Mouse (Mus musculus) embryonic facial prominence, embryonic 10.5 days (tissue): Measurements from ENCODE around the gene Coa3. TPM values are rescaled to one million over a fixed set of nuclear protein-coding genes. Genes with fewer than 3 reads are reported as not detected.

Experiments
- DNase-seq: peaks from one replicate; pipeline ENCODE4 v3.0.0-alpha.2; 2017; ENCODE audit warnings: low spot score
- H3K27ac ChIP-seq: fragments of 300-500 bp; sonication (generic); replicated peaks from 2 replicates; pipeline ENCODE4 v1.5.1; 2016; ENCODE audit warnings: mild to moderate bottlenecking
- H3K27me3 ChIP-seq: fragments of 300-500 bp; sonication (generic); replicated peaks from 2 replicates; pipeline ENCODE4 v1.6.1; 2016; ENCODE audit warnings: low read depth, mild to moderate bottlenecking; ENCODE audit not compliant: poor library complexity, severe bottlenecking
- H3K36me3 ChIP-seq: fragments of 300-500 bp; sonication (generic); replicated peaks from 2 replicates; pipeline ENCODE4 v1.6.1; 2016; ENCODE audit warnings: mild to moderate bottlenecking, moderate library complexity
- H3K4me1 ChIP-seq: fragments of 300-500 bp; sonication (generic); 2 replicates; pipeline ENCODE4 v1.6.1; 2016
- H3K4me3 ChIP-seq: fragments of 300-500 bp; sonication (generic); 2 replicates; pipeline ENCODE4 v1.5.1; 2016; ENCODE audit warnings: mild to moderate bottlenecking, moderate library complexity
- H3K9me3 ChIP-seq: fragments of 300-500 bp; sonication (generic); 2 replicates; pipeline ENCODE4 v1.6.1; 2016; ENCODE audit warnings: mild to moderate bottlenecking
- WGBS: fragments of 180-500 bp; shearing (Covaris S2); methylation state at CpG from one replicate; pipeline ENCODE4 v1.1.7; 2016; 5-methylcytosine and 5-hydroxymethylcytosine counted together
- polyA plus RNA-seq: library from polyadenylated mRNA; unstranded; fragments of >200 nt; fragmentation: Nextera tagmentation; extraction: Ambion mirVana; gene quantifications from 2 replicates; pipeline ENCODE4 v1.2.1, GENCODE M21; 2016

The Coa3 gene
- polyA plus RNA-seq, 1 experiment from 2014 or later, result 203 TPM

- H3K9me3 ChIP-seq, result no peaks in the 10 kb centered on the region
- peaks cover 40% of the 10 kb centered on the region for H3K27me3 ChIP-seq
- no peak for DNase-seq
- peak overlapping the region; percentile 76 for H3K27ac ChIP-seq
- 52% methylated on average over 6 of the region's 6 CpGs for WGBS
- peaks cover 65% of the 10 kb centered on the region for H3K4me1 ChIP-seq
- H3K4me3 ChIP-seq, result peak overlapping the region; percentile 70
- peaks cover 35% of the 10 kb centered on the region for H3K36me3 ChIP-seq
Observed at GRCm38 (mm10) chr11:101259261-101259712, 19.6 kb downstream of the Coa3 start.

GRCm38 (mm10) chr11:101255826-101256775, 22.8 kb downstream of the Coa3 start:
- H3K4me1 ChIP-seq, result peaks cover 47% of the 10 kb centered on the region
- DNase-seq, result no peak

GRCm38 (mm10) chr11:101253613-101254389, 25.1 kb downstream of the Coa3 start, which contains the start of gene Vps25:
Gene Vps25, plus strand, starts transcription at chr11:101253707.
- Histone ChIP-seq H3K9me3 (no peaks in the 10 kb centered on the region), H3K36me3 (peaks cover 30% of the 10 kb centered on the region), H3K27me3 (0 out of 2 replicates have a peak, but pooled peaks cover 3% of the 10 kb centered on the region), H3K4me3 (peak within 1 kb of the TSS; percentile 95), H3K27ac (peak within 1 kb of the TSS; percentile 95), H3K4me1 (peaks cover 24% of the 10 kb centered on the region)
- WGBS, result under 1% methylated on average over 40 of the region's 40 CpGs
- DNase-seq, result peak; percentile 88

More at GRCm38 (mm10) chr11:101255826-101256775, 22.8 kb downstream of the Coa3 start:
- peaks cover 8% of the 10 kb centered on the region for H3K27me3 ChIP-seq
- peaks cover 35% of the 10 kb centered on the region for H3K36me3 ChIP-seq
- 92% methylated on average over 13 of the region's 13 CpGs for WGBS
- no peak overlapping the region for H3K4me3 ChIP-seq
- H3K27ac ChIP-seq, result no peak overlapping the region
- no peaks in the 10 kb centered on the region for H3K9me3 ChIP-seq

- peaks cover 25% of the 10 kb centered on the region for H3K4me1 ChIP-seq
- peak overlapping the region; percentile 95 for H3K27ac ChIP-seq
- WGBS, result 16% methylated on average over 7 of the region's 7 CpGs
- H3K36me3 ChIP-seq, result peaks cover 21% of the 10 kb centered on the region
- peak overlapping the region; percentile 95 for H3K4me3 ChIP-seq
- no peaks in the 10 kb centered on the region for H3K9me3 ChIP-seq
- peaks cover 5% of the 10 kb centered on the region for H3K27me3 ChIP-seq
- no peak for DNase-seq
Observed at GRCm38 (mm10) chr11:101252941-101253340, 26.0 kb downstream of the Coa3 start.

GRCm38 (mm10) chr11:101251031-101251430, 27.9 kb downstream of the Coa3 start:
- Histone ChIP-seq H3K27me3 (peaks cover 24% of the 10 kb centered on the region), H3K4me1 (peaks cover 43% of the 10 kb centered on the region), H3K27ac (no peak overlapping the region), H3K9me3 (no peaks in the 10 kb centered on the region), H3K4me3 (no peak overlapping the region), H3K36me3 (peaks cover 4% of the 10 kb centered on the region)
- WGBS, result 79% methylated on average over 2 of the region's 2 CpGs
- DNase-seq, result no peak

- 34% methylated on average over 14 of the region's 14 CpGs for WGBS
- Histone ChIP-seq H3K27me3 (peaks cover 46% of the 10 kb centered on the region), H3K4me1 (peaks cover 54% of the 10 kb centered on the region), H3K4me3 (peak overlapping the region; percentile 9; the same call in 1 of the 2 replicates), H3K27ac (no peak overlapping the region; the same call in 1 of the 2 replicates), H3K9me3 (no peaks in the 10 kb centered on the region), H3K36me3 (no peaks in the 10 kb centered on the region)
- DNase-seq, result peak; percentile 70
Observed at GRCm38 (mm10) chr11:101248258-101248994, 30.5 kb downstream of the Coa3 start.

- peaks cover 46% of the 10 kb centered on the region for H3K27me3 ChIP-seq
- H3K4me3 ChIP-seq, result peak overlapping the region; percentile 82
- peak overlapping the region; percentile 20; the same call in 1 of the 2 replicates for H3K27ac ChIP-seq
- no peaks in the 10 kb centered on the region for H3K9me3 ChIP-seq
- no peak for DNase-seq
- peaks cover 48% of the 10 kb centered on the region for H3K4me1 ChIP-seq
- no peaks in the 10 kb centered on the region for H3K36me3 ChIP-seq
- 80% methylated on average over 6 of the region's 6 CpGs for WGBS
Observed at GRCm38 (mm10) chr11:101247521-101248030, 31.3 kb downstream of the Coa3 start.

GRCm38 (mm10) chr11:101246702-101247012, 32.3 kb downstream of the Coa3 start:
- peaks cover 50% of the 10 kb centered on the region for H3K4me1 ChIP-seq

GRCm38 (mm10) chr11:101245855-101246701, 32.8 kb downstream of the Coa3 start, which contains the start of gene Ramp2:
Gene Ramp2, plus strand, starts transcription at chr11:101246028.
- Histone ChIP-seq H3K27ac (peak within 1 kb of the TSS; percentile 88), H3K9me3 (no peaks in the 10 kb centered on the region), H3K4me3 (peak within 1 kb of the TSS; percentile 82), H3K4me1 (peaks cover 50% of the 10 kb centered on the region), H3K27me3 (peaks cover 46% of the 10 kb centered on the region), H3K36me3 (no peaks in the 10 kb centered on the region)
- under 1% methylated on average over 63 of the region's 63 CpGs for WGBS
- peak; percentile 75 for DNase-seq

More at GRCm38 (mm10) chr11:101246702-101247012, 32.3 kb downstream of the Coa3 start:
- Histone ChIP-seq H3K36me3 (no peaks in the 10 kb centered on the region), H3K27ac (peak overlapping the region; percentile 88), H3K27me3 (peaks cover 46% of the 10 kb centered on the region), H3K9me3 (no peaks in the 10 kb centered on the region), H3K4me3 (peak overlapping the region; percentile 82)
- no peak for DNase-seq
- 5% methylated on average over 7 of the region's 7 CpGs for WGBS

- H3K27ac ChIP-seq, result peak overlapping the region; percentile 88
Observed at GRCm38 (mm10) chr11:101245071-101245470, 33.8 kb downstream of the Coa3 start.

GRCm38 (mm10) chr11:101238071-101238647, 40.8 kb downstream of the Coa3 start:
- no peaks in the 10 kb centered on the region for H3K9me3 ChIP-seq
- peaks cover 15% of the 10 kb centered on the region for H3K4me1 ChIP-seq
- no peak overlapping the region for H3K4me3 ChIP-seq
- WGBS, result 34% methylated on average over 5 of the region's 5 CpGs
- DNase-seq, result peak; percentile 35
- H3K27ac ChIP-seq, result peak overlapping the region; percentile 68
- H3K27me3 ChIP-seq, result no peaks in the 10 kb centered on the region
- H3K36me3 ChIP-seq, result no peaks in the 10 kb centered on the region

More at GRCm38 (mm10) chr11:101245071-101245470, 33.8 kb downstream of the Coa3 start:
- Histone ChIP-seq H3K36me3 (no peaks in the 10 kb centered on the region), H3K9me3 (no peaks in the 10 kb centered on the region), H3K4me3 (peak overlapping the region; percentile 82), H3K27me3 (peaks cover 46% of the 10 kb centered on the region), H3K4me1 (peaks cover 50% of the 10 kb centered on the region)
- peak; percentile 83 for DNase-seq
- WGBS, result 18% methylated on average over 4 of the region's 4 CpGs
